Mouse (Mus musculus) limb, embryonic 10.5 days (tissue): ENCODE measurements around the gene Csk. TPM values are rescaled to one million over a fixed set of nuclear protein-coding genes. Genes with fewer than 3 reads are reported as not detected.

Experiments
- DNase-seq: peaks from one replicate; pipeline ENCODE4 v3.0.0-alpha.2; 2017; ENCODE audit warnings: low spot score
- H3K27ac ChIP-seq: fragments of 300-500 bp; sonication (generic); 2 replicates; pipeline ENCODE4 v1.5.1; 2016; ENCODE audit warnings: mild to moderate bottlenecking
- H3K27me3 ChIP-seq: fragments of 300-500 bp; sonication (generic); 2 replicates; pipeline ENCODE4 v1.6.1; 2016; ENCODE audit warnings: low read depth, mild to moderate bottlenecking; ENCODE audit not compliant: poor library complexity, severe bottlenecking
- H3K36me3 ChIP-seq: fragments of 300-500 bp; sonication (generic); 2 replicates; pipeline ENCODE4 v1.6.1; 2016; ENCODE audit warnings: mild to moderate bottlenecking, moderate library complexity
- H3K4me1 ChIP-seq: fragments of 300-500 bp; sonication (generic); 2 replicates; pipeline ENCODE4 v1.6.1; 2016
- H3K4me3 ChIP-seq: fragments of 300-500 bp; sonication (generic); 2 replicates; pipeline ENCODE4 v1.5.1; 2016; ENCODE audit warnings: mild to moderate bottlenecking, moderate library complexity
- H3K9me3 ChIP-seq: fragments of 300-500 bp; sonication (generic); replicated peaks from 2 replicates; pipeline ENCODE4 v1.6.1; 2016; ENCODE audit warnings: mild to moderate bottlenecking
- WGBS: fragments of 180-500 bp; shearing (Covaris S2); methylation state at CpG from one replicate; pipeline ENCODE4 v1.1.7; 2016; 5-methylcytosine and 5-hydroxymethylcytosine counted together
- polyA plus RNA-seq: library from polyadenylated mRNA; unstranded; fragments of >200 nt; fragmentation: Nextera tagmentation; extraction: Ambion mirVana; gene quantifications from 2 replicates; pipeline ENCODE4 v1.2.1, GENCODE M21; 2016

The Csk gene
- polyA plus RNA-seq, 1 experiment from 2014 or later, result 40.1 TPM

GRCm38 (mm10) chr9:57652855-57653254, 576 bp downstream of the Csk start:
- no peaks in the 10 kb centered on the region for H3K36me3 ChIP-seq
- DNase-seq, result no peak
- H3K4me3 ChIP-seq, result no peak overlapping the region
- no peak overlapping the region; the same call in 1 of the 2 replicates for H3K27ac ChIP-seq
- H3K27me3 ChIP-seq, result peaks cover 27% of the 10 kb centered on the region
- H3K4me1 ChIP-seq, result peaks cover 33% of the 10 kb centered on the region
- H3K9me3 ChIP-seq, result no peaks in the 10 kb centered on the region
- WGBS, result 41% methylated on average over 3 of the region's 3 CpGs

GRCm38 (mm10) chr9:57652351-57652750, 1.1 kb downstream of the Csk start:
- Histone ChIP-seq H3K4me3 (no peak overlapping the region), H3K27me3 (peaks cover 27% of the 10 kb centered on the region), H3K27ac (no peak overlapping the region), H3K4me1 (peaks cover 33% of the 10 kb centered on the region), H3K36me3 (no peaks in the 10 kb centered on the region), H3K9me3 (no peaks in the 10 kb centered on the region)
- DNase-seq, result no peak
- WGBS, result 77% methylated on average over 9 of the region's 9 CpGs

GRCm38 (mm10) chr9:57650786-57651311, 2.6 kb downstream of the Csk start:
- Histone ChIP-seq H3K36me3 (no peaks in the 10 kb centered on the region), H3K9me3 (no peaks in the 10 kb centered on the region), H3K4me1 (peaks cover 34% of the 10 kb centered on the region), H3K27ac (peak overlapping the region; percentile 61), H3K4me3 (no peak overlapping the region), H3K27me3 (peaks cover 27% of the 10 kb centered on the region)
- WGBS, result 11% methylated on average over 6 of the region's 6 CpGs
- DNase-seq, result no peak

GRCm38 (mm10) chr9:57650130-57650785, 3.2 kb downstream of the Csk start:
- WGBS, result 90% methylated on average over 6 of the region's 6 CpGs
- Histone ChIP-seq H3K27ac (peak overlapping the region; percentile 61), H3K27me3 (peaks cover 27% of the 10 kb centered on the region), H3K36me3 (no peaks in the 10 kb centered on the region), H3K4me1 (peaks cover 38% of the 10 kb centered on the region), H3K9me3 (no peaks in the 10 kb centered on the region), H3K4me3 (no peak overlapping the region)
- DNase-seq, result no peak

GRCm38 (mm10) chr9:57647286-57648108, 5.9 kb downstream of the Csk start:
- H3K9me3 ChIP-seq, result no peaks in the 10 kb centered on the region
- no peak for DNase-seq
- no peaks in the 10 kb centered on the region; the same call in 1 of the 2 replicates for H3K27me3 ChIP-seq
- H3K27ac ChIP-seq, result no peak overlapping the region
- no peak overlapping the region for H3K4me3 ChIP-seq
- H3K36me3 ChIP-seq, result peaks cover 11% of the 10 kb centered on the region
- H3K4me1 ChIP-seq, result peaks cover 54% of the 10 kb centered on the region
- 73% methylated on average over 4 of the region's 4 CpGs for WGBS

- no peak overlapping the region for H3K4me3 ChIP-seq
- H3K4me1 ChIP-seq, result peaks cover 60% of the 10 kb centered on the region
- DNase-seq, result no peak
- peaks cover 19% of the 10 kb centered on the region for H3K36me3 ChIP-seq
- H3K9me3 ChIP-seq, result no peaks in the 10 kb centered on the region
- H3K27me3 ChIP-seq, result no peaks in the 10 kb centered on the region
- no peak overlapping the region for H3K27ac ChIP-seq
- WGBS, result 75% methylated on average over 12 of the region's 12 CpGs
Measured at GRCm38 (mm10) chr9:57646551-57647103, 6.8 kb downstream of the Csk start.

- Histone ChIP-seq H3K4me1 (peaks cover 60% of the 10 kb centered on the region), H3K27ac (peak overlapping the region; percentile 98), H3K4me3 (peak overlapping the region; percentile 79), H3K36me3 (peaks cover 31% of the 10 kb centered on the region), H3K27me3 (no peaks in the 10 kb centered on the region), H3K9me3 (no peaks in the 10 kb centered on the region)
- peak; percentile 95 for DNase-seq
- under 1% methylated on average over 84 of the region's 85 CpGs for WGBS
Measured at GRCm38 (mm10) chr9:57644944-57645893, 8.2 kb downstream of the Csk start.

- Histone ChIP-seq H3K4me3 (peak overlapping the region; percentile 79), H3K4me1 (peaks cover 66% of the 10 kb centered on the region), H3K9me3 (no peaks in the 10 kb centered on the region), H3K36me3 (peaks cover 31% of the 10 kb centered on the region), H3K27ac (peak overlapping the region; percentile 98), H3K27me3 (no peaks in the 10 kb centered on the region)
- DNase-seq, result no peak
- under 1% methylated on average over 18 of the region's 18 CpGs for WGBS
Measured at GRCm38 (mm10) chr9:57644442-57644943, 8.9 kb downstream of the Csk start.

GRCm38 (mm10) chr9:57643856-57644180, 9.6 kb downstream of the Csk start:
- 68% methylated on average over 7 of the region's 7 CpGs for WGBS

GRCm38 (mm10) chr9:57643169-57643855, 10.1 kb downstream of the Csk start:
- 83% methylated on average over 9 of the region's 9 CpGs for WGBS
- H3K9me3 ChIP-seq, result no peaks in the 10 kb centered on the region

More at GRCm38 (mm10) chr9:57643856-57644180, 9.6 kb downstream of the Csk start:
- Histone ChIP-seq H3K4me1 (peaks cover 73% of the 10 kb centered on the region), H3K27me3 (no peaks in the 10 kb centered on the region), H3K9me3 (no peaks in the 10 kb centered on the region), H3K27ac (peak overlapping the region; percentile 98), H3K4me3 (peak overlapping the region; percentile 79), H3K36me3 (peaks cover 31% of the 10 kb centered on the region)
- DNase-seq, result no peak

GRCm38 (mm10) chr9:57641775-57642550, 11.5 kb downstream of the Csk start:
- no peak overlapping the region for H3K4me3 ChIP-seq
- DNase-seq, result no peak
- no peaks in the 10 kb centered on the region for H3K9me3 ChIP-seq
- no peaks in the 10 kb centered on the region for H3K27me3 ChIP-seq
- 90% methylated on average over 13 of the region's 13 CpGs for WGBS
- H3K36me3 ChIP-seq, result peaks cover 40% of the 10 kb centered on the region
- H3K4me1 ChIP-seq, result peaks cover 91% of the 10 kb centered on the region
- no peak overlapping the region for H3K27ac ChIP-seq

More at GRCm38 (mm10) chr9:57643169-57643855, 10.1 kb downstream of the Csk start:
- Histone ChIP-seq H3K4me1 (peaks cover 78% of the 10 kb centered on the region), H3K27ac (peak overlapping the region; percentile 98), H3K4me3 (peak overlapping the region; percentile 79), H3K36me3 (peaks cover 34% of the 10 kb centered on the region), H3K27me3 (no peaks in the 10 kb centered on the region)
- no peak for DNase-seq
